Mouse (Mus musculus) cerebellum, adult 2 months (tissue): ENCODE data around the gene Lzts3. TPM values are rescaled to one million over a fixed set of nuclear protein-coding genes. Genes with fewer than 3 reads are reported as not detected.

ENCODE experiments used
- DNase-seq, 2 experiments: peaks; one replicate each; pipeline ENCODE4 v3.0.0; 2021
- H3K27ac ChIP-seq: fragments of 200-500 bp; 2 replicates; pipeline ENCODE4 v1.5.1; 2012; ENCODE audit warnings: low read length, control low read depth, inconsistent platforms; ENCODE audit not compliant: insufficient read depth
- H3K27me3 ChIP-seq: fragments of 200-500 bp; 2 replicates; pipeline ENCODE4 v1.6.1; 2012; ENCODE audit warnings: inconsistent platforms, mild to moderate bottlenecking, low read length, moderate library complexity; ENCODE audit not compliant: control insufficient read depth, insufficient read depth
- H3K4me1 ChIP-seq: fragments of 200-500 bp; 2 replicates; pipeline ENCODE4 v1.6.1; 2011; ENCODE audit warnings: low read length; ENCODE audit not compliant: control insufficient read depth, insufficient read depth
- H3K4me3 ChIP-seq: fragments of 200-500 bp; replicated peaks from 2 replicates; pipeline ENCODE3; 2011; ENCODE audit warnings: mild to moderate bottlenecking, low read depth, low read length, control low read depth; ENCODE audit not compliant: insufficient read depth
- CTCF ChIP-seq: fragments of 200-500 bp; IDR thresholded peaks from 2 replicates; pipeline ENCODE4 v1.5.1; 2011; ENCODE audit warnings: low read depth, mild to moderate bottlenecking, control low read depth, low read length, moderate library complexity, borderline replicate concordance; ENCODE audit not compliant: insufficient read depth
- POLR2A ChIP-seq: fragments of 200-500 bp; IDR thresholded peaks from 2 replicates; pipeline ENCODE4 v1.6.1; 2011; ENCODE audit warnings: low read length, control low read depth, borderline replicate concordance; ENCODE audit not compliant: insufficient read depth
- WGBS: fragments of 180-500 bp; shearing (Covaris S2); methylation state at CpG from one replicate; pipeline ENCODE4 v1.1.7; 2018; 5-methylcytosine and 5-hydroxymethylcytosine counted together
- polyA plus RNA-seq: library from polyadenylated mRNA; depleted of rRNA; stranded (reverse); fragments of >200 nt; gene quantifications from 2 replicates; pipeline ENCODE4 v1.2.3, GENCODE M21; 2012

The Lzts3 gene
- polyA plus RNA-seq, 1 experiment, result 89.4 TPM

- peak; percentile 86 to 91 for DNase-seq
- Histone ChIP-seq H3K27me3 (no peaks in the 10 kb centered on the region), H3K4me1 (peaks cover 37% of the 10 kb centered on the region), H3K4me3 (peak overlapping the region; percentile 27), H3K27ac (peak overlapping the region; percentile 85)
- TF ChIP-seq CTCF (no peak), POLR2A (no peak)
- 10% methylated on average over 14 of the region's 14 CpGs for WGBS
Observed at GRCm38 (mm10) chr2:130634006-130634738, 8.4 kb downstream of the Lzts3 start.

- Histone ChIP-seq H3K4me1 (peaks cover 33% of the 10 kb centered on the region), H3K27ac (peak overlapping the region; percentile 71), H3K4me3 (no peak overlapping the region), H3K27me3 (no peaks in the 10 kb centered on the region)
- peak in 1 of 2 experiments; percentile 24 for DNase-seq
- WGBS, result 25% methylated on average over 5 of the region's 5 CpGs
- TF ChIP-seq POLR2A, result no peak
- TF ChIP-seq CTCF, result no peak
Observed at GRCm38 (mm10) chr2:130632887-130633675, 9.5 kb downstream of the Lzts3 start.

- H3K27ac ChIP-seq, result no peak overlapping the region
- 24% methylated on average over 1 of the region's 1 CpGs for WGBS
- DNase-seq, result peak in 1 of 2 experiments; percentile 20
Observed at GRCm38 (mm10) chr2:130632416-130632815, 10.2 kb downstream of the Lzts3 start.

GRCm38 (mm10) chr2:130629839-130630203, 12.8 kb downstream of the Lzts3 start, which contains the start of the genes Fastkd5 and Ubox5:
Gene Fastkd5 (minus strand): TSS chr2:130630027.
Gene Ubox5 (minus strand): TSS chr2:130630038.
- under 1% methylated on average over 25 of the region's 25 CpGs for WGBS
- Histone ChIP-seq H3K27ac (peak within 1 kb of the TSS; percentile 29), H3K4me3 (peak within 1 kb of the TSS; percentile 97), H3K27me3 (no peaks in the 10 kb centered on the region), H3K4me1 (peaks cover 22% of the 10 kb centered on the region)
- DNase-seq, result peak; percentile 90 to 94
- TF ChIP-seq CTCF (no peak), POLR2A (peak; percentile 62; the same call in 1 of the 2 replicates)

More at GRCm38 (mm10) chr2:130632416-130632815, 10.2 kb downstream of the Lzts3 start:
- Histone ChIP-seq H3K4me3 (no peak overlapping the region), H3K27me3 (no peaks in the 10 kb centered on the region), H3K4me1 (peaks cover 33% of the 10 kb centered on the region)
- no peak for TF ChIP-seq POLR2A
- no peak for TF ChIP-seq CTCF

- DNase-seq, result no peak
- no peaks in the 10 kb centered on the region for H3K27me3 ChIP-seq
- peak overlapping the region; percentile 29 for H3K27ac ChIP-seq
- TF ChIP-seq POLR2A (no peak), CTCF (no peak)
- peaks cover 16% of the 10 kb centered on the region for H3K4me1 ChIP-seq
- 2% methylated on average over 37 of the region's 37 CpGs for WGBS
- H3K4me3 ChIP-seq, result peak overlapping the region; percentile 97
Observed at GRCm38 (mm10) chr2:130629080-130629838, 13.3 kb downstream of the Lzts3 start.

- 55% methylated on average over 3 of the region's 3 CpGs for WGBS
- no peak for TF ChIP-seq POLR2A
- TF ChIP-seq CTCF, result no peak
- Histone ChIP-seq H3K27me3 (no peaks in the 10 kb centered on the region), H3K27ac (no peak overlapping the region), H3K4me3 (no peak overlapping the region), H3K4me1 (peaks cover 8% of the 10 kb centered on the region; the same call in 1 of the 2 replicates)
- DNase-seq, result peak in 1 of 2 experiments; percentile 32
Observed at GRCm38 (mm10) chr2:130628424-130628823, 14.2 kb downstream of the Lzts3 start.

- WGBS, result 89% methylated on average over 7 of the region's 7 CpGs
- TF ChIP-seq POLR2A (no peak), CTCF (no peak)
- no peaks in the 10 kb centered on the region for H3K4me1 ChIP-seq
- no peak overlapping the region for H3K4me3 ChIP-seq
- H3K27me3 ChIP-seq, result no peaks in the 10 kb centered on the region
- no peak for DNase-seq
- H3K27ac ChIP-seq, result no peak overlapping the region
Observed at GRCm38 (mm10) chr2:130618972-130619371, 23.6 kb downstream of the Lzts3 start.
